Mouse (Mus musculus) intestine, embryonic 14.5 days (tissue): ENCODE data around the gene Fgfr2. TPM values are rescaled to one million over a fixed set of nuclear protein-coding genes. Genes with fewer than 3 reads are reported as not detected.

Experiments used
- ATAC-seq: fragments of 200-750 bp; cut with Nextera tagmentation; replicated peaks from 2 replicates; pipeline ENCODE4 v1.8.0; 2017; ENCODE audit warnings: low read depth, moderate number of reproducible peaks, moderate TSS enrichment, moderate library complexity; ENCODE audit not compliant: low FRiP score, low TSS enrichment
- DNase-seq: peaks from one replicate; pipeline ENCODE4 v3.0.0-alpha.2; 2018; ENCODE audit warnings: low spot score
- H3K27ac ChIP-seq: fragments of 300-500 bp; sonication (generic); 2 replicates; pipeline ENCODE4 v1.5.1; 2014; ENCODE audit warnings: low read depth, mild to moderate bottlenecking, control low read depth
- H3K27me3 ChIP-seq: fragments of 300-500 bp; sonication (generic); replicated peaks from 2 replicates; pipeline ENCODE4 v1.6.1; 2014; ENCODE audit warnings: low read length, control low read depth; ENCODE audit not compliant: control insufficient read depth, insufficient read depth
- H3K36me3 ChIP-seq: fragments of 300-500 bp; sonication (generic); 2 replicates; pipeline ENCODE4 v1.6.1; 2014; ENCODE audit warnings: low read length, control low read depth; ENCODE audit not compliant: control insufficient read depth, insufficient read depth
- H3K4me1 ChIP-seq: fragments of 300-500 bp; sonication (generic); replicated peaks from 2 replicates; pipeline ENCODE4 v1.6.1; 2014; ENCODE audit warnings: low read length, control low read depth, mixed read lengths; ENCODE audit not compliant: control insufficient read depth, insufficient read depth
- H3K4me2 ChIP-seq: fragments of 300-500 bp; sonication (generic); 2 replicates; pipeline ENCODE4 v1.6.1; 2014; ENCODE audit warnings: low read length
- H3K4me3 ChIP-seq: fragments of 300-500 bp; sonication (generic); 2 replicates; pipeline ENCODE4 v1.5.1; 2014; ENCODE audit warnings: low read depth, low read length, control low read depth, mixed read lengths
- H3K9ac ChIP-seq: fragments of 300-500 bp; sonication (generic); 2 replicates; pipeline ENCODE4 v1.6.1; 2014; ENCODE audit warnings: mild to moderate bottlenecking, low read length
- H3K9me3 ChIP-seq: fragments of 300-500 bp; sonication (generic); 2 replicates; pipeline ENCODE4 v1.6.1; 2016; ENCODE audit warnings: low read length, control low read depth; ENCODE audit not compliant: control insufficient read depth
- WGBS: fragments of 180-500 bp; shearing (Covaris S2); extraction: QIAGEN DNeasy Blood & Tissue Kit; methylation state at CpG from one replicate; pipeline ENCODE4 v1.1.7; 2014; 5-methylcytosine and 5-hydroxymethylcytosine counted together
- polyA plus RNA-seq: library from polyadenylated mRNA; unstranded; fragments of >200 nt; fragmentation: Nextera tagmentation; extraction: Ambion mirVana; gene quantifications from 2 replicates; pipeline ENCODE4 v1.2.1, GENCODE M21; 2014

Fgfr2 gene
- polyA plus RNA-seq, 1 experiment from 2014 or later = 105 TPM

DNA sequence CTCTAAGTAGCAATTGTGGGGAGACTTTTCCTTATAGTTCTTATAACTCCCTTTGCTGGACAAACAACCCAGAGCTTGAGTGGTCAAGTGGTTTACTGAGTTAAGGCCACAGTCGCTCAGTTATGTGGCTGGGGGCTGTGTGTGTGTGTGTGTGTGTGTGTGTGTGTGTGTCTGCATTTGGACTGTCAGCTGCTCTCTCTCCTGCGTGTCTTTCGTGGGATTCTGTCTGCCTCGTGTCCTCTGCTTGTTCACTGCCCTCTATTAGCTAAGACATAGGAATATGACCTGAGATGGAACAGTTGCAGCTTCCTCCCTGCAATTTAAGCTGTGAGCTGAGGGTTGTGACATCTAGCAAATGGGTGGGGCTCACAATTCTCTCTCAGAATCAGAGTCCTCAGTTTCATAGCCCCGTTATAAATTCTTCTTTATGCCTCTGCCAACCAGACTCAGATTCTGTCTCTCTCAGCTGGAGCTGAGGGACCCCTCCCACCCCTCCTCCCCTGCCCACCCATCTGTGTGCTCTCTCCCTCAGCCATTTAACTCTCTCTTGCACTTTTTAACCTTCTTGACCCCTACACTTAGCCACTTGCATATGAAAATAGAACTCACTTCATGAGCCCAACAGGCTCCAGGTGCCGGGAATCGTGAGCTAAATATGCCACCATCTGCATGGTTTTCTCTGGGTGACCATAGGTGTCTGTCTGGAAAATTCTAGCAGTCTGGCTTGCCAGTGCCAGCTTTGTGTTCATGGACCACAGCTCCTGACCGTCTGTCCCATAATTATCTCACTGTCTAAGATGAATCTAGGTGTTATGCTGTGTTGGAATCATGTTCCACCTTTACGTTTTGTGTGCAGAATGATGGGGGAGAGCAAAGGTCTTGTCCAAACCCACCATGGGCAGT lies 2413.5 kb downstream of the Fgfr2 start:
- Histone ChIP-seq H3K9ac (no peak overlapping the region), H3K27ac (no peak overlapping the region), H3K4me3 (no peak overlapping the region), H3K27me3 (no peaks in the 10 kb centered on the region), H3K4me2 (peak overlapping the region; percentile 30), H3K4me1 (peaks cover 31% of the 10 kb centered on the region), H3K9me3 (no peaks in the 10 kb centered on the region), H3K36me3 (no peaks in the 10 kb centered on the region)
- DNase-seq (no peak), ATAC-seq (no peak)
- 51% methylated on average over 9 of the region's 9 CpGs for WGBS

DNA sequence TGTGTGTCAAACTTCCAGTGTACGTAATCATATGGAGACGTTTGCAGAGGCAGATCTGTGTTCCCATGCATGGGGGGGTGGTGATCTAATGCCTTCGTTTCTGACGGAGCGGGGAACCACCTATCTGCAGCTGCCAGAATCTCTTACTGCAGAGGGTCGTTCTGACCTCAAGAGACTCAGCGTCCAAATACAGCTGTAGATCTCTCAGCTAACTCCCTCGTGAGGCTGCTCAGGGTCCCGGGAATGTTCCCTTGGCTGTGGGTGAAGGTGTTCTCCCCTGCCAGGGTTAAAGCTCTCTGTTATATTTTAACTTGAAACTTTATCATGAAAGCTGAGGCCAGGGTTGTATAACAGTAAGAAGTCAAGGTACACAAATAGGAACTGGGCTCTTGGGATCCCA lies 2414.2 kb downstream of the Fgfr2 start:
- WGBS = 19% methylated on average over 9 of the region's 9 CpGs
- no peak overlapping the region for H3K4me3 ChIP-seq
- H3K9ac ChIP-seq = no peak overlapping the region

DNA sequence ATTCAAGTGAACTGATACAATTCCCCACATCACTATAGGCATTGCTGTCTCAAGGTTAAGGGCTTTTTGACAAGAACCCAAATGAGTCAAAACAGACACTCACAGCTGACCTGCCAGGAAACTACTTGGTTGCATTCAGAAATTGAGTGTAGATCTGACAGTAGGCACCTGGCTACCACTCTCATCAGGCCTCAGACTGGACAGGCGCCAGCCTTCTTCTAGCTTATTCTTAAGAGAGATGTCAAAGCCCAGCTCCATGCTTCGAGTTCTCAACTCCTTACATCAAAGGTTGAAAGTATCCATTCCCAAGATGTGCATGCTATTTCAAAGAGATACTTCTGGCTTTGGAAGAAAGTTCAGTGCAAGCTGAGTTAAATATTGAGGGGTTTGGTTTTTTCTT lies 2417.9 kb downstream of the Fgfr2 start:
- no peak overlapping the region for H3K4me2 ChIP-seq
- H3K4me1 ChIP-seq = peaks cover 24% of the 10 kb centered on the region
- no peaks in the 10 kb centered on the region for H3K9me3 ChIP-seq
- ATAC-seq (no peak), DNase-seq (no peak)
- H3K36me3 ChIP-seq = no peaks in the 10 kb centered on the region
- H3K27ac ChIP-seq = no peak overlapping the region
- WGBS = 82% methylated on average over 2 of the region's 2 CpGs
- H3K27me3 ChIP-seq = no peaks in the 10 kb centered on the region
- no peak overlapping the region for H3K9ac ChIP-seq
- no peak overlapping the region for H3K4me3 ChIP-seq

More for the DNA sequence above, 2414.2 kb downstream of the Fgfr2 start:
- Histone ChIP-seq H3K9me3 (no peaks in the 10 kb centered on the region), H3K36me3 (no peaks in the 10 kb centered on the region), H3K4me1 (peaks cover 31% of the 10 kb centered on the region), H3K4me2 (peak overlapping the region; percentile 30), H3K27me3 (no peaks in the 10 kb centered on the region), H3K27ac (no peak overlapping the region)
- peak; percentile 48; the same call in 1 of the 2 replicates for ATAC-seq
- peak; percentile 71 for DNase-seq

DNA sequence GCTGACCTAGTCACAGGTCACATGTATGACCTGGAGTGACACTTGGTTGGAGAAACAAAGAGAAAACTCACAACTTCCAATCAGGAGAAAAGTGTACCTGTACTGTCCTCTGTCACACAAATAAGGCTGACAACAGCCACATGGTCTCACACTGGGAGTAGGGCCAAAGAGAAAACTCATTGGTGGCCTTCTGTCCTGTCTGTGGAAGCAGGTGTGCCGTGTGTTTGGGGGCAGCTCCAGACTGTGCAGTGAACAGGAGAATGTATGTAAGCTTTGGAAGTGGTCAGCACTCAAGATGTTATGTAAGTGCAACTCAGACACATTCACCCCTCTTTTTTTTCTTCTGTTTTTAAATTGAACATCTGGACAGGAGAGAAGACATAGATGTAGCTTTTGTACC lies 2421.8 kb downstream of the Fgfr2 start:
- Histone ChIP-seq H3K27me3 (no peaks in the 10 kb centered on the region), H3K27ac (no peak overlapping the region), H3K9ac (no peak overlapping the region), H3K36me3 (no peaks in the 10 kb centered on the region), H3K9me3 (no peaks in the 10 kb centered on the region), H3K4me2 (no peak overlapping the region), H3K4me1 (peaks cover 7% of the 10 kb centered on the region; the same call in 1 of the 2 replicates), H3K4me3 (no peak overlapping the region)
- DNase-seq (no peak), ATAC-seq (no peak)
- WGBS = 82% methylated on average over 1 of the region's 1 CpGs

DNA sequence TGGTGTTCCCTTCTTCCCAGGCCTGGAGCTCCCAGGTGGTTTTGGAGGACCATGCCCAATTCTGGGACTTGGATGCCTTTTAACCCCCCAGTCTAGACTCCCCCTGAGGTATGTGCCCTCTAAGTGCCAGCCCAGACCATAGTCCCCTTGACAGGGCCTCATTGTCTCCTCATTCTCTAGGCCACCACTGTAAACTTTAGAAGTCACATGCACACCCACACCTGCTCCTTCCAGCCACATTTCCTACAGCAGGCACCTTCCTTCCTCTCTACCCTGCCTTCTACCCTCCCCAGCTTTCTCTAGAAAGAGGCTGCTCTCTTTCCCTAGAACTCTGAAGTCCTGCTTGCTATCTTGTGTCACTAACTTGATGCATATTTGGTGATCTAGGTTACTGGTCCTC lies 2424.7 kb downstream of the Fgfr2 start:
- ATAC-seq = no peak

DNA sequence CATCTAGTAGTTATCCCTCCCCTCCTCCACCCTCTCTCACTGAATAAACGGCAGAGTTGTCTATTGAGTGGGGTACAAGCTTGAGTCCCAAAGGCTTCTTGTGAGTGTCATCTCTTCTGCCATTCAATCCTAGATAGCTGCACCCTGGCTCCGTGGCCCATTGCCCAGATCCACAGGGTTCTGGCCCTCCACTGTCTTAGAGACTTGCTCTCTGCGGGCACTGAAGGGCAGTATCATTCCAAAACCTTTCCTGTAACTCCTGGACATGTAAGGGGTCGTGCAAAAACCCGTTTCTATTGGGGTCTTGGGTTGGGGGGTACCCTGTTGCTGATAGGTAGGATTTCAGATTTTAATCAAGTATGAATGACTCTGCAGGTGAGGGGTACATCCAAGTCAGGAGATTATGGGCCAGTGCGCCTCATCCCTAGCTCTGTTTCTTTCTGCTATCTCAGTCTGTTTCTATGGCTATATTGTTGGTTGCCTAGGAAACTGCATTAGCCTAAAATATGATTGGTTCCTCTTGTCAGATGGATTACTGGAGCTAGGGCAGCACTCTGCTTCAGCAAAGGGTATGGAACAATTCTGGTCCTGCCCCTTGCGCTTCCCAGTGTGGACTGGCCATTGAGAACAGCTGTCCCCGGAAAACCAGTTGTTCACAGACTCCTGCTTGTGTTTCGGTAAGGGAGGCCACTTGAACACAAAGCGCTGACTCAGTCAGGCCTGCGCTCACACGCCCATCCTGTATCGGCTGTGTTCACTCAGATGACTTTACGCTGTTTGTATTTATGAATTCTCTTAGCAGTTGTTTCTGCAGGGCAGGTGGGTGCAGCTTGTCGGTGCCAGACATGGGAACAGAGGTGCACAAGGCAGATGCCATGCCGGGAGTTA lies 2426.6 kb downstream of the Fgfr2 start:
- Histone ChIP-seq H3K4me3 (no peak overlapping the region), H3K4me1 (peaks cover 39% of the 10 kb centered on the region), H3K27ac (no peak overlapping the region), H3K27me3 (no peaks in the 10 kb centered on the region), H3K4me2 (no peak overlapping the region), H3K9ac (no peak overlapping the region), H3K9me3 (no peaks in the 10 kb centered on the region), H3K36me3 (no peaks in the 10 kb centered on the region)
- ATAC-seq (no peak), DNase-seq (no peak)
- WGBS = 73% methylated on average over 16 of the region's 16 CpGs

More for the DNA sequence above, 2424.7 kb downstream of the Fgfr2 start:
- Histone ChIP-seq H3K36me3 (no peaks in the 10 kb centered on the region), H3K27me3 (no peaks in the 10 kb centered on the region), H3K4me3 (no peak overlapping the region), H3K4me1 (peaks cover 32% of the 10 kb centered on the region), H3K4me2 (no peak overlapping the region), H3K9ac (no peak overlapping the region), H3K27ac (no peak overlapping the region), H3K9me3 (no peaks in the 10 kb centered on the region)
- no peak for DNase-seq

DNA sequence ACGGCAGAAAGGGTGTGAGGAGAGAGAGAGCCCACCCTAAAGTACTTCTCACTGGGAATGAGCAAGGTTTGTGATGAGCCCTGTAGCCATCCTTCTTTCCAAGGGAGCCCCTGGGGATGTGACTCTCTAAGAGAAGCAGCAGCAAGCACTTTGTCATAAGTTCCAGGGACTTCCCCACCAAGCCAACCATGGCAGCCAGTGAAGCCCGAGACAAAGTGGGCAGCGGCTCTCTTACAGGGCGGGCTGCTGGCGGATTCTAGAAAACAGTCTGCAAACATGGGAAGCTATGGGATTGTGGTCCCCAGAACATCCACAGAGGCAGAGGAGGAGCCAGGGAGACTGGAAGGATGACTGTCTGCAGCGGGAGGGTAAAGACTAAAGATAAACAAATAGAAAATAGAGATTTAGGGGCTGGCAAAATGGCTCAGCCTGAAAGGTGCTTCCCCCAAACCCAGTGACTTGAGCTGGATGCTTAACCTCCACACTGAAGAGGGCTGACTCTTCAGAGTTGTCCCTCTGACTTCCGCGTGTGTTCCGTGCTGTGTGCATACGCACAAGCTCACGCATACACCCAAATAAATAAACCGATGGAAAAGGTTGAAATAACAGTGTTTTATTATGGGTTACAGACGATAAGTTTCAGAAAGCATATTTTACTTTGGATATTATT lies 2427.3 kb downstream of the Fgfr2 start:
- Histone ChIP-seq H3K4me2 (peak overlapping the region; percentile 7; the same call in 1 of the 2 replicates), H3K36me3 (no peaks in the 10 kb centered on the region), H3K4me3 (no peak overlapping the region), H3K9me3 (no peaks in the 10 kb centered on the region), H3K27me3 (no peaks in the 10 kb centered on the region), H3K27ac (no peak overlapping the region), H3K9ac (no peak overlapping the region), H3K4me1 (peaks cover 46% of the 10 kb centered on the region)
- ATAC-seq = no peak
- DNase-seq = no peak
- 61% methylated on average over 13 of the region's 13 CpGs for WGBS

DNA sequence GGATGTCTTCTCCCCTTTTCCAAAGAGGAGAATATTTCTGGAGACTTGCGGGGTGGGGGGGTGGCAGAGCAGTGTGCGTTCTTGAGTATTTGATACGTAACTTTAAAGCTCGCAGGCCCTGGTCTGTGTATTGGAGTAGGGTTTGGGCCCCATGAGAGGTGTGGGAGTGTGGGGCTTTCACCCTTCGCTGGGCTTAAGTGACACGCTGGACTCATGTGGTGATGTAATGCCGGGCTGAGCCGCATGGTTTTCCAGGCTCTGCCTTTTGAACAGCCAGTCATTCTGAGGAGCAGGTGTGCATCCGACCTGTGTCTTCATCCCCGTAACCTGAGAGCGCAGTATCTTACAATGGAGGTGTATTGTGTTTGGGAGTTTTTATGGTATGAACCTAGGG lies 2429.4 kb downstream of the Fgfr2 start:
- Histone ChIP-seq H3K9me3 (no peaks in the 10 kb centered on the region), H3K9ac (peak overlapping the region; percentile 77; the same call in 1 of the 2 replicates), H3K27me3 (no peaks in the 10 kb centered on the region), H3K27ac (peak overlapping the region; percentile 95), H3K4me1 (peaks cover 46% of the 10 kb centered on the region), H3K4me3 (peak overlapping the region; percentile 64), H3K36me3 (no peaks in the 10 kb centered on the region), H3K4me2 (peak overlapping the region; percentile 71)
- WGBS = 31% methylated on average over 11 of the region's 11 CpGs
- ATAC-seq (no peak), DNase-seq (peak; percentile 62)
